Mouse (Mus musculus) liver, embryonic 14.5 days (tissue): Measurements from ENCODE around the gene Atl2. TPM values are rescaled to one million over a fixed set of nuclear protein-coding genes. Genes with fewer than 3 reads are reported as not detected.
A peak's percentile ranks its signal among the peaks of the same experiment; 100 is the strongest.

ENCODE experiments used
- ATAC-seq: fragments of 200-750 bp; cut with Nextera tagmentation; 2 replicates; pipeline ENCODE4 v1.8.0; 2017; ENCODE audit warnings: moderate number of reproducible peaks, mild to moderate bottlenecking, moderate library complexity; ENCODE audit not compliant: insufficient read depth
- DNase-seq, 3 experiments: peaks; one replicate each; pipeline ENCODE4 v3.0.0-alpha.2; 2012 to 2013; ENCODE audit warnings: low read depth in 3 of 3, low spot score in 3 of 3
- H3K27ac ChIP-seq: fragments of 300-500 bp; sonication (generic); 2 replicates; pipeline ENCODE4 v1.5.1; 2014; ENCODE audit warnings: moderate library complexity, mild to moderate bottlenecking, control low read depth, inconsistent platforms
- H3K27me3 ChIP-seq: fragments of 300-500 bp; sonication (generic); 2 replicates; pipeline ENCODE4 v1.6.1; 2014; ENCODE audit warnings: mild to moderate bottlenecking, low read length, moderate library complexity; ENCODE audit not compliant: control insufficient read depth, insufficient read depth
- H3K36me3 ChIP-seq: fragments of 300-500 bp; sonication (generic); replicated peaks from 2 replicates; pipeline ENCODE4 v1.6.1; 2014; ENCODE audit warnings: low read depth; ENCODE audit not compliant: control insufficient read depth, insufficient read depth
- H3K4me1 ChIP-seq, 2 experiments: fragments of 200-500 bp in 1 of 2; fragments of 300-500 bp in 1 of 2; sonication (generic) in 1 of 2; replicated peaks; 2 replicates each; pipeline ENCODE4 v1.6.1; 2012 to 2014; ENCODE audit warnings: antibody characterized with exemption in 1 of 2, inconsistent platforms in 1 of 2, low read length in 1 of 2; ENCODE audit not compliant: control insufficient read depth in 2 of 2, insufficient read depth in 2 of 2
- H3K4me2 ChIP-seq: fragments of 300-500 bp; sonication (generic); 2 replicates; pipeline ENCODE4 v1.6.1; 2014; ENCODE audit warnings: low read depth, mild to moderate bottlenecking, control low read depth, moderate library complexity
- H3K4me3 ChIP-seq, 2 experiments: fragments of 200-500 bp in 1 of 2; fragments of 300-500 bp in 1 of 2; sonication (generic) in 1 of 2; 2 replicates each; pipeline ENCODE4 v1.5.1; 2012 to 2014; ENCODE audit warnings: low read depth in 2 of 2, low read length in 2 of 2, mild to moderate bottlenecking in 2 of 2, control low read depth in 1 of 2, inconsistent platforms in 1 of 2, moderate library complexity in 1 of 2; ENCODE audit not compliant: insufficient read depth in 1 of 2
- H3K9ac ChIP-seq: fragments of 300-500 bp; sonication (generic); replicated peaks from 2 replicates; pipeline ENCODE4 v1.6.1; 2014; ENCODE audit warnings: mild to moderate bottlenecking, control low read depth, moderate library complexity
- H3K9me3 ChIP-seq: fragments of 300-500 bp; sonication (generic); 2 replicates; pipeline ENCODE4 v1.6.1; 2016; ENCODE audit warnings: low read length, mixed read lengths; ENCODE audit not compliant: control insufficient read depth
- CTCF ChIP-seq: IDR thresholded peaks from 2 replicates; pipeline ENCODE4 v1.5.1; 2016; ENCODE audit warnings: antibody characterized with exemption, low read depth, control low read depth
- EP300 ChIP-seq: IDR thresholded peaks from 2 replicates; pipeline ENCODE4 v1.6.1; 2016; ENCODE audit warnings: antibody characterized with exemption, low read depth
- WGBS: fragments of 180-500 bp; shearing (Covaris S2); extraction: QIAGEN DNeasy Blood & Tissue Kit; methylation state at CpG from one replicate; pipeline ENCODE4 v1.1.7; 2014; ENCODE audit not compliant: insufficient replicate concordance; 5-methylcytosine and 5-hydroxymethylcytosine counted together
- polyA plus RNA-seq, 2 experiments: library from polyadenylated mRNA; depleted of rRNA in 1 of 2; stranded (reverse) in 1 of 2; unstranded in 1 of 2; fragments of >200 nt; fragmentation: Nextera tagmentation in 1 of 2; extraction: Ambion mirVana in 1 of 2; gene quantifications; 2 replicates each; pipeline versions ENCODE4 v1.2.1 to v1.2.3; 2012 to 2014

Gene Atl2
- polyA plus RNA-seq, 2 experiments = 19.4 to 26.4 TPM

GRCm38 (mm10) chr17:79891944-79892343 lies 4.0 kb downstream of the Atl2 start:
- Histone ChIP-seq H3K4me3 (peak overlapping the region in 1 of 2 experiments; percentile 8; a peak in 2 of 4 replicates), H3K36me3 (no peaks in the 10 kb centered on the region), H3K27me3 (peaks cover 4% of the 10 kb centered on the region), H3K4me1 (peaks cover 28 to 37% of the 10 kb centered on the region in 2 experiments), H3K4me2 (peak overlapping the region; percentile 96), H3K27ac (no peak overlapping the region; the same call in 1 of the 2 replicates), H3K9me3 (no peaks in the 10 kb centered on the region), H3K9ac (peak overlapping the region; percentile 29; the same call in 1 of the 2 replicates)
- peak in 1 of 3 experiments; percentile 28 for DNase-seq
- ATAC-seq = no peak
- TF ChIP-seq EP300 = no peak
- TF ChIP-seq CTCF = 0 out of 2 replicates have a peak, but pooled peaks have one; percentile 11
- WGBS = 22% methylated on average over 7 of the region's 7 CpGs

GRCm38 (mm10) chr17:79887926-79888325 lies 8.0 kb downstream of the Atl2 start:
- no peak for TF ChIP-seq CTCF
- TF ChIP-seq EP300 = no peak
- Histone ChIP-seq H3K4me3 (no peak overlapping the region), H3K9ac (no peak overlapping the region), H3K9me3 (no peaks in the 10 kb centered on the region), H3K27ac (no peak overlapping the region), H3K27me3 (no peaks in the 10 kb centered on the region), H3K4me2 (no peak overlapping the region), H3K4me1 (peaks cover 14 to 19% of the 10 kb centered on the region in 2 experiments), H3K36me3 (no peaks in the 10 kb centered on the region)
- ATAC-seq = no peak
- no peak for DNase-seq
- WGBS = 88% methylated on average over 1 of the region's 1 CpGs

- Histone ChIP-seq H3K9ac (no peak overlapping the region), H3K4me1 (peaks cover 0 to 10% of the 10 kb centered on the region in 2 experiments; a peak in 1 of 4 replicates), H3K27me3 (no peaks in the 10 kb centered on the region), H3K9me3 (no peaks in the 10 kb centered on the region), H3K27ac (no peak overlapping the region), H3K4me3 (no peak overlapping the region), H3K36me3 (no peaks in the 10 kb centered on the region), H3K4me2 (no peak overlapping the region)
- DNase-seq = no peak
- TF ChIP-seq CTCF (no peak), EP300 (no peak)
- ATAC-seq = no peak
- WGBS = 35% methylated on average over 4 of the region's 4 CpGs
Observed at GRCm38 (mm10) chr17:79883198-79883597, 12.7 kb downstream of the Atl2 start.

GRCm38 (mm10) chr17:79865027-79865426 lies 30.9 kb downstream of the Atl2 start:
- peaks cover 37% of the 10 kb centered on the region for H3K36me3 ChIP-seq

GRCm38 (mm10) chr17:79864503-79864902 lies 31.4 kb downstream of the Atl2 start:
- H3K4me3 ChIP-seq = no peak overlapping the region
- no peak for DNase-seq
- TF ChIP-seq CTCF (no peak), EP300 (no peak)
- no peak overlapping the region for H3K27ac ChIP-seq
- no peaks in the 10 kb centered on the region for H3K9me3 ChIP-seq
- H3K9ac ChIP-seq = no peak overlapping the region
- no peak overlapping the region for H3K4me2 ChIP-seq
- no peaks in the 10 kb centered on the region for H3K27me3 ChIP-seq
- 93% methylated on average over 8 of the region's 8 CpGs for WGBS
- peaks cover 42% of the 10 kb centered on the region for H3K36me3 ChIP-seq
- ATAC-seq = no peak
- H3K4me1 ChIP-seq = no peaks in the 10 kb centered on the region

More at GRCm38 (mm10) chr17:79865027-79865426, 30.9 kb downstream of the Atl2 start:
- no peak for TF ChIP-seq EP300
- no peak for TF ChIP-seq CTCF
- H3K27ac ChIP-seq = no peak overlapping the region
- no peak overlapping the region for H3K4me2 ChIP-seq
- WGBS = 93% methylated on average over 5 of the region's 5 CpGs
- H3K4me1 ChIP-seq = no peaks in the 10 kb centered on the region
- no peak overlapping the region for H3K4me3 ChIP-seq
- H3K9me3 ChIP-seq = no peaks in the 10 kb centered on the region
- ATAC-seq = no peak
- no peak for DNase-seq
- no peak overlapping the region for H3K9ac ChIP-seq
- no peaks in the 10 kb centered on the region for H3K27me3 ChIP-seq
